Mouse (Mus musculus) heart, postnatal 4 days (tissue): ENCODE results near the gene Slc10a6. TPM values are rescaled to one million over a fixed set of nuclear protein-coding genes. Genes with fewer than 3 reads are reported as not detected.

Experiments
- DNase-seq: peaks from one replicate; pipeline ENCODE4 v3.0.0; 2021
- total RNA-seq, 2 experiments: library from RNA; stranded (reverse); gene quantifications; 2 replicates each; pipeline ENCODE4 v1.2.3; 2021

The Slc10a6 gene
- total RNA-seq: 1 to 10 TPM; 1.4 to 1.6 TPM

- peak; percentile 85 for DNase-seq
Measured at GRCm38 (mm10) chr5:103629111-103629764, at the start of gene Slc10a6. Gene Slc10a6 (minus strand): TSS chr5:103629403.

DNA sequence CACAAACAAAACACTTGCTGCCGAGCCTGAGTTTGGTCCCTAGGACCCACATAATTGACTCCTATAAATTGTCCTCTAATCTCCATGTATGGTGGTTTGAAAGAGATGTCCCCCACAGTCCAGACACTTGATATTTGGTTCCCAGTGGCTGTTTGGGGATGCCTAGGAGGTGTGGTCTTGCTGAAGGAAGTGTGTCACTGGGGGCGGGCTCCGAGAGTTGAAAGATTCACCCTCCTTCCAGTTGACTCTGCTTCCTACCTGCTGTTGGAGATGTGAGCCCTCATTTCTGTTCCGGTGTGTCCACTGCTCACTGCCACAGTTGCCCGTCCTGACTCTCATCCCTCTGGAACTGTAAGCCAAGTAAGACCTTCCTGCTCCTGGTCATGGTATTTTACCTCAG is 49.8 kb upstream of the Slc10a6 start:
- DNase-seq: no peak

DNA sequence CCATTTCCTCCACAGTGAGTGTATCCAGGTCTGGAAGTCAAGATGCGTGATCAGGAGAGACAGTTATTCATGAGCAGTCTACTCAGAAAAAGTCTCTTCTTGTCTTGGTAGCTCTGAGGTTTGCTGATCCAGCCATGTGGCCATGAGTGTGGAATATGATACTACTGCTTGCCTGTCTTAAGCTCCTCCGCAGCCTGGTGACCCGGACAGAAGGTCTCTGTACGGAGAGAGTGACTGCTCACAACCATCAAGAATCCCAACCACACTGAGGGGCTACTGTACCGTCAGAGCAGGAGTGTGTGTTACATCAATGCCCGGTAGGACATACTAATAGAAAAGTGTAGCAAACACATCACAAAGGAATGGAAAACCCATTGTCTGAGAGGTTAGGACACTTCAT is 48.7 kb upstream of the Slc10a6 start:
- DNase-seq: no peak

DNA sequence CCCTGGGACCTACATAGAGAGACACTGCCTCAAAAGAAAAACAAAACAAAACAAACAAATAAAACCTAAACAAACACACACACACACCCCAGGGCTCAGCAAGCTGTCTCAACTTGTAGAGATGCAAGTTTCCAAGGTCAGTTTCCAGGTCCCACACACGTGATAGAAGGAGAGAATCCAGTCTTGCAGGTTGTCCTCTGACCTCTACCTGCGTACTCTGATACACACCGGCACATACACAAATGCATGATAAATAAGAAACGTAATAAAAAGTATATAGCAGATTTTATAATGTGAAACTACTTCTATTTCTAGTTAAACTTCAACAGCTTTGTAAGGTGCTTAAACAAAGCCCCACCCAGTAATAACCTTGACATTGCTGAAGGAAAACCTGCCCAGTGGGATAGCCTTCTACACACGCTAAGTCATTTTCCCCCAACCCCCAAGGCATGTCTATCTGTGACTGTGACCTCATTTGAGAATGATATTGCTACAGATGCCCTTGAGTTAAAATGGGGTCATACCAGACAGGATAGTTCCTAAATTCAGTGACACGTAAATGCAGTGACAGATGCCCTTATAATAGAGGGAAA is 47.2 kb upstream of the Slc10a6 start:
- DNase-seq: no peak

- DNase-seq: no peak
Measured at GRCm38 (mm10) chr5:103674482-103674881, 45.3 kb upstream of the Slc10a6 start.

DNA sequence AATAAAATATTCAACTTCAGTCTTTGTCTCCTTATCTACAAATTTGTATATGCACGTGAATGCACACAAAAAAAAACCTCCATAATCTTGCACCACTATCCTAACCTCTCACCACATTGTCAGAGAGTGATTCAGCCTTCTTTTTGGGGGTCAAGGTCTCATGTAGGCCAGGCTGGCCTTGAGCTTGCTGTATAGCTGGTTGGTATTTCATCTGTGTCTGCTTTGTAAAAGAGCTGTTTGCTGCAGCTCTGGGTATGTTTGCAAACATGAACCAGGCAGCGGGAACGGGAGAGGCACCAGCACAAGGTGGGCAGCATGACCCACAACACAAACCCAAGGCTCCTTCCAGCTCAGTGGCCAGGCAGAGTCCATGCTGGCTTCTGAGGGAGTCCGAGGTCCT is 44.4 kb upstream of the Slc10a6 start:
- DNase-seq: no peak

- DNase-seq: no peak
Measured at GRCm38 (mm10) chr5:103671858-103672257, 42.7 kb upstream of the Slc10a6 start.

GRCm38 (mm10) chr5:103665876-103666275 is 36.7 kb upstream of the Slc10a6 start:
- no peak for DNase-seq

DNA sequence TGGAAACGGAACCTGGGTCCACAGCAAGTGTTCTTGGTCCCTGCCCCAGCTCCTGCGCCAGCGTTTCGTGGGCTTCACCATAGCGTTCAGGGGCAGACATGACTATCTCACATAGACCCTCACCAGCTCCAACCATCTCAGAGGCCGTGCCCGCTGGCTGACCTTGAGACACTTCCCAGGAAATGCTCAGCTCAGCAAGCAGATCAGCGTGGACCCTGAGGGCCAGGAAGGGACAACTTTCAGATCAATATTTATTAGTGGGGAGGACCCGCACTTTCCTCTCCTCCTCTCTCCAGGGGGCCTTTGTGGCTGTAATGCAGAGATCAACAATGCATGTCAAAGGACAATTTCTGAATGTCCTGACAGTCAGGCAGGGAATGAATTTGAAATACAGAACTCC is 35.7 kb upstream of the Slc10a6 start:
- DNase-seq: no peak

DNA sequence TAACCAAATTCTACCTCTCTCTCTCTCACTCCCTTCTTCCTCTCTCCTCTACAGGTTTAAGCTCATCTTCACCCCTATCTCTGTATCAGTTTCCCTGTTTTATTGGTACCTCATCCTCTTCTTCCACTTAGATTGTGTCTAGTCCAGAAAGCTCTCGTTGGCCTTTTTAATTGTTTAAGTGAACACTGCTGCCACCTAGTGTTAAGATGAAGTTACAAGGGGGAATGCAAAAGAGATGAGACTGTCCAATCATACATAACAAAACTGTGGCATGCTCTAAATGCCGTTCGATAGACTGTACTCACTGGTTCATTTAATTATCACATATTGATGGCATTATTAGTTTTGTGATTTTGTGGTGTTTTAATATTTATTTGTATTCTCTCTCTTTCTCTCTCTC is 30.4 kb upstream of the Slc10a6 start:
- peak; percentile 35 for DNase-seq

GRCm38 (mm10) chr5:103658921-103659320 is 29.7 kb upstream of the Slc10a6 start:
- peak; percentile 29 for DNase-seq

DNA sequence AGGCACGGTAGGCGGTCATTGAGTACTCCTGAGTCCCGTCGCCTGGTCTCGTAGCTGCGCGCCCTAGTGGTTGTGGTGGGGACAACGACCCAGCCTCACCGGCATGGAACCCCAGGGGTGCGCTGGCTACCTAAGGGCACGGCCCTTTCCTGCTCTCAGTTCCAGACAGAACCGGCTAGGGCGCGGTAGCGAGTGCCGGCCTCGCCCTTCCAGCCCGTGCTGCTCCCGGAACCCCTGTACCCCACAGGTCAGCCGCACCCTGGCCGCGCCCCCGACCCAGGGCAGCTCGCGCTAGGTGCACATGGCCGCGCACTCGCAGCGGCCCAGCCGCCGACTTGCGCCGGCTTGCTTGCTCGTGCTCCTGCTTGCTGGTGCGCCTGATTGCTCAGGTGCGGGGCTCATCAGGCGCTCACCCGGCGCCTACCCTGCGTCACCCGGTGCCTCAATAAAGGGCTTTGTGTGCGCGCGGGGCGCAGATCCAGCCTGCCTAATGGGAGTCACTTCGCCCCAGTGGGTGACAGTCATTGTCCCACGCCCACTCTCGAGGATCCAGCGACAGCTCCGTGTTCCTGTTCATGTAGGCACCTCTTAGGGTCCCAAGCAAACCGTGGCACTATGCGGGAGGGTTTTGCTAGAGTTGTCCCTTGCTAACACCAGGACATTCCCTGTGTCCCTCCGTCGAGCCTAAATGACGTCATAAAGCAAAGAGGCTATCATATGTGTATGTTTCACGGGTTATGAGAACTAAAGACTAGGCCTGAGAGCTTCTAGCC is 26.3 kb upstream of the Slc10a6 start, which contains the start of gene 1700016H13Rik:
1700016H13Rik (minus strand) TSS at position 665 of the 773 bp plus-strand sequence.
- DNase-seq: peak; percentile 83

DNA sequence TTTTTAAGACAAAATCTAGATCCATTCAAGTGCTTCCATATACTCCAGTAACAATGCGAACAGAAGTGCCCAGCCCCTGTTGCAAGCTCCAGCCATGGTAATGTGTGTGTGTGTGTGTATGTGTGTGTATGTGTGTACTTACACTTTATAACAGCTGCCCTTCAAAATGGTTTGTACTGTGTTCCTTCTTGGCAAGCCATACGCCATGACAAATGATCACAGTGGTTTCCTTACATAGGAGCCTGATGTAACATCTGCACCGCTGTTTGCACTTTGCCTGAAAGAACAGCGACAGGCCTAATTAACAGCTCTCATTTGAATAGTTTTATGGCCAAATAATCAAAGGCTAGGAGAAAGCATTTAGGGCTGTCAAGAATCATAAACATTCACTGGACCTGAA is 25.6 kb upstream of the Slc10a6 start:
- no peak for DNase-seq

- peak; percentile 58 for DNase-seq
Measured at GRCm38 (mm10) chr5:103654225-103654624, 25.0 kb upstream of the Slc10a6 start.

GRCm38 (mm10) chr5:103647320-103647719 is 18.1 kb upstream of the Slc10a6 start:
- no peak for DNase-seq

- no peak for DNase-seq
Measured at GRCm38 (mm10) chr5:103644167-103644566, 15.0 kb upstream of the Slc10a6 start.

GRCm38 (mm10) chr5:103637162-103637561 is 8.0 kb upstream of the Slc10a6 start:
- DNase-seq: no peak

- no peak for DNase-seq
Measured at GRCm38 (mm10) chr5:103629854-103630580, 814 bp upstream of the Slc10a6 start.

DNA sequence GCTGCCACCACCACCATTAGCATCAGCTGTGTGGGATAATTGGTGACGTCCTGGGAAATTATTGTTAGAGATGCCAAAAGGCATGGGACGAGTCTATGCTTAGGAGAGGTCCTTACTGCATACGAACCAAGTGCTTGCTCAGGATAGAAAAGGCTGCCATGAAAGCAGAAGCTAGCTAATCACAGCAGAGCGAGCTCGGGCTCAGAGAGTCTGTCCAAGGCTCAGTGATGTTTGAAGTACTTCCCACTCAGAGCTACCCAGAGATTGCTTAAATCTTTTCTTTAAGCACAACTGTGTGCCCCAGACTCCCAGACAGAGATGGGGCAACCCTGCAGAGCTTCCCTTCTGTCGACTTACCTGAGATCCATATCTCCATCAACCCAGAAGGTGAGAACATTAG is 704 bp downstream of the Slc10a6 start:
- no peak for DNase-seq

DNA sequence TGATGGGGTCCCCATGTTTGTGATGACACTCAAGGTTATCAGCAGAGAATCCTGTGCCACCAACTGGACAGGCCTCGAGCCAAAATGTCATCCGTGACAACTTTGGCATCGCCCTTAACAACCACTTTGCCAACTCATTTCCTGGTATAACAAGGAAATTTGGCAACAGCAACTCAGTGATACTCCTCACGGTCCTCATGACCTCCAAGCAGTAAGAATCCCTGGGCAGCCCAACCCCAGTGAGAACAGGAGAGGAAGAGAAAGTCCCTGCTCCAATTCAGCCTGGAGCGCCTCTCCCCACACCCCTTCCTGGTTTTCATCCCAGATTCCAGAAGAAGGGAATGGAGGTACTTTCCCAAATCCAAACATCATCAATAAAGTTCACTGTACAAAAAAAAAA is 4.4 kb downstream of the Slc10a6 start:
- DNase-seq: no peak

DNA sequence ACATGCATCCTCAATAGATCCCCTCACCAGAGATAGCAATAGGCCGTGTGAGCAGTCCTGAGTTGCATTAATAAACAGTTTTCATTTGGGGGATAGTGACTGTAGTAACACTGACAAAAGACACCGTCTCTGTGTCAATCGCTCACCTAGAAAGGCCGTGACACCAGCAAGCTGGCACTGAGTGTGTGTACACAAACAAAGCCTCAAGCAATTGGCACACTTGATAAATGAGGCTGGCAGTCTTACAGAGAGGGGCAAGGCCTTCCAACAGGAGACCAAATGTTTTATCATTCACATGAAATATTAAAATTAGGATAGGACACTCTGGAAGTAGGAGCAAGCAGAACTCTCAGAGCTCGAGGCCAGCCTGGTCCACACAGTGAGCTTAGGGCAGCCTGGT is 6.9 kb downstream of the Slc10a6 start:
- DNase-seq: no peak

GRCm38 (mm10) chr5:103620301-103620973 is 8.8 kb downstream of the Slc10a6 start:
- peak; percentile 56 for DNase-seq
